Mouse (Mus musculus) E14TG2a.4 (cell line): ENCODE data around the gene Rock2.

Experiments
- CTCF ChIP-seq: conservative IDR thresholded peaks from 2 replicates; pipeline ENCODE4 v1.5.1; 2014; ENCODE audit warnings: low read length
- NANOG ChIP-seq: IDR thresholded peaks from 2 replicates; pipeline ENCODE4 v1.6.1; 2014; ENCODE audit warnings: borderline replicate concordance, low read length, mixed read lengths
- POU5F1 ChIP-seq: IDR thresholded peaks from 2 replicates; pipeline ENCODE4 v1.6.1; 2014; ENCODE audit warnings: low read length, borderline replicate concordance

DNA sequence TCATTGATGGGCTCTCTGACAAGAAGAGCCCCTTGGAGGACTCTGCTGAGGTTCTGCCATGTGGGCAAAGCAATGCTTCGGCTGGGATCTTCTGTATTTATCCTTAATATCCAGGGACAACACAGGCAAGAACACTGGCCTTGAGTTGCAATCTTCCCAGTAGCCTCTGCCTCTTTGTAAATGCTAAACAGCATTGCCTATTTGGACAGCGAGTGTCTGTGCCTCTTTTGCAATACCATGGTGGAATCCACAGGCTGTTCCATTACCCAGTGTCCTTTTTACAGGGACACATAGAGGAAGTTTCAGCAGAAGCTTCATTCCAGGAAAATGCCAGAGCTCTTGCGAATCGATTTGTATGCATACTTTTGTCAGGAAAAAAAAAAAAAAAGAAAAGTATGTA, 30.2 kb upstream of the Rock2 start:
- TF ChIP-seq CTCF = no peak
- TF ChIP-seq POU5F1 = no peak
- no peak for TF ChIP-seq NANOG
